Mouse (Mus musculus) forebrain, embryonic 11.5 days (tissue): ENCODE results near the gene Gata3. TPM values are rescaled to one million over a fixed set of nuclear protein-coding genes. Genes with fewer than 3 reads are reported as not detected.

Experiments used
- ATAC-seq: fragments of 200-750 bp; cut with Nextera tagmentation; replicated peaks from 2 replicates; pipeline ENCODE4 v1.8.0; 2017; ENCODE audit warnings: moderate TSS enrichment; ENCODE audit not compliant: low FRiP score
- DNase-seq: peaks from one replicate; pipeline ENCODE4 v3.0.0-alpha.2; 2017; ENCODE audit warnings: low spot score
- H3K27ac ChIP-seq: fragments of 300-500 bp; sonication (generic); 2 replicates; pipeline ENCODE4 v1.5.1; 2014; ENCODE audit warnings: low read depth, low read length
- H3K27me3 ChIP-seq: fragments of 300-500 bp; sonication (generic); 2 replicates; pipeline ENCODE4 v1.6.1; 2014; ENCODE audit warnings: mild to moderate bottlenecking, low read length, mixed read lengths; ENCODE audit not compliant: control insufficient read depth, insufficient read depth
- H3K36me3 ChIP-seq: fragments of 300-500 bp; sonication (generic); 2 replicates; pipeline ENCODE4 v1.6.1; 2014; ENCODE audit warnings: mild to moderate bottlenecking, low read length, moderate library complexity, mixed read lengths; ENCODE audit not compliant: control insufficient read depth, insufficient read depth
- H3K4me1 ChIP-seq: fragments of 300-500 bp; sonication (generic); replicated peaks from 2 replicates; pipeline ENCODE4 v1.6.1; 2014; ENCODE audit warnings: low read length, mixed read lengths; ENCODE audit not compliant: control insufficient read depth, insufficient read depth
- H3K4me2 ChIP-seq: fragments of 300-500 bp; sonication (generic); 2 replicates; pipeline ENCODE4 v1.6.1; 2014; ENCODE audit warnings: low read depth, mild to moderate bottlenecking, low read length, moderate library complexity, mixed read lengths; ENCODE audit not compliant: severe bottlenecking
- H3K4me3 ChIP-seq: fragments of 300-500 bp; sonication (generic); 2 replicates; pipeline ENCODE4 v1.5.1; 2014; ENCODE audit warnings: low read depth, low read length
- H3K9ac ChIP-seq: fragments of 300-500 bp; sonication (generic); 2 replicates; pipeline ENCODE4 v1.6.1; 2014; ENCODE audit warnings: low read length
- H3K9me3 ChIP-seq: fragments of 300-500 bp; sonication (generic); 2 replicates; pipeline ENCODE4 v1.6.1; 2016; ENCODE audit warnings: low read length, mixed read lengths; ENCODE audit not compliant: control insufficient read depth
- WGBS: fragments of 180-500 bp; shearing (Covaris S2); extraction: QIAGEN DNeasy Blood & Tissue Kit; methylation state at CpG from one replicate; pipeline ENCODE4 v1.1.7; 2014; 5-methylcytosine and 5-hydroxymethylcytosine counted together
- polyA plus RNA-seq: library from polyadenylated mRNA; unstranded; fragments of >200 nt; fragmentation: Nextera tagmentation; extraction: Ambion mirVana; gene quantifications from 2 replicates; pipeline ENCODE4 v1.2.1, GENCODE M21; 2014

The Gata3 gene
- polyA plus RNA-seq, 1 experiment from 2014 or later, result 3.4 TPM

- no peak overlapping the region for H3K27ac ChIP-seq
- no peaks in the 10 kb centered on the region for H3K36me3 ChIP-seq
- H3K9me3 ChIP-seq, result no peaks in the 10 kb centered on the region
- DNase-seq (peak; percentile 61), ATAC-seq (no peak)
- H3K4me1 ChIP-seq, result peaks cover 13% of the 10 kb centered on the region; the same call in 1 of the 2 replicates
- peak overlapping the region; percentile 42 for H3K4me3 ChIP-seq
- no peak overlapping the region for H3K9ac ChIP-seq
- under 1% methylated on average over 19 of the region's 19 CpGs for WGBS
- H3K27me3 ChIP-seq, result peaks cover 89% of the 10 kb centered on the region
- H3K4me2 ChIP-seq, result peak overlapping the region; percentile 83
Observed at GRCm38 (mm10) chr2:9877966-9878563, 11.8 kb downstream of the Gata3 start.

DNA sequence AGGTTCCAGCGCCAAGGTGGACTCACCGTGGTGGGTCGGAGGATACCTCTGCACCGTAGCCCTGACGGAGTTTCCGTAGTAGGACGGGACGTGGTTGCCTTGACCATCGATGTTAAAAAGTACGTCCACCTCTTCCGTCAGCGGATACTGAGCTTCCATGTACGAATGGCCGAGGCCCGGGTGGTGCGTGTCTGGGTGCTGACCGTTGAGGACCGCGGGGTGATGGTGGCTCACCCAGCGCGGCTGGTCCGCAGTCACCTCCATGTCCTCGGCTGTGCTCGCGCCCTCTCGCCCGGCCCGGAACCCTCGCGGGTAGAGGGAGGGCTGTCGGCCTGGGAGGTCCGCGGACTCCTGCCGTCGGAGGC lies 12.5 kb downstream of the Gata3 start:
- Histone ChIP-seq H3K9ac (no peak overlapping the region), H3K9me3 (no peaks in the 10 kb centered on the region), H3K27ac (no peak overlapping the region), H3K4me2 (peak overlapping the region; percentile 21; the same call in 1 of the 2 replicates), H3K36me3 (no peaks in the 10 kb centered on the region), H3K4me3 (peak overlapping the region; percentile 18), H3K27me3 (peaks cover 89% of the 10 kb centered on the region), H3K4me1 (peaks cover 8% of the 10 kb centered on the region; the same call in 1 of the 2 replicates)
- ATAC-seq, result no peak
- peak; percentile 72 for DNase-seq
- under 1% methylated on average over 35 of the region's 35 CpGs for WGBS

DNA sequence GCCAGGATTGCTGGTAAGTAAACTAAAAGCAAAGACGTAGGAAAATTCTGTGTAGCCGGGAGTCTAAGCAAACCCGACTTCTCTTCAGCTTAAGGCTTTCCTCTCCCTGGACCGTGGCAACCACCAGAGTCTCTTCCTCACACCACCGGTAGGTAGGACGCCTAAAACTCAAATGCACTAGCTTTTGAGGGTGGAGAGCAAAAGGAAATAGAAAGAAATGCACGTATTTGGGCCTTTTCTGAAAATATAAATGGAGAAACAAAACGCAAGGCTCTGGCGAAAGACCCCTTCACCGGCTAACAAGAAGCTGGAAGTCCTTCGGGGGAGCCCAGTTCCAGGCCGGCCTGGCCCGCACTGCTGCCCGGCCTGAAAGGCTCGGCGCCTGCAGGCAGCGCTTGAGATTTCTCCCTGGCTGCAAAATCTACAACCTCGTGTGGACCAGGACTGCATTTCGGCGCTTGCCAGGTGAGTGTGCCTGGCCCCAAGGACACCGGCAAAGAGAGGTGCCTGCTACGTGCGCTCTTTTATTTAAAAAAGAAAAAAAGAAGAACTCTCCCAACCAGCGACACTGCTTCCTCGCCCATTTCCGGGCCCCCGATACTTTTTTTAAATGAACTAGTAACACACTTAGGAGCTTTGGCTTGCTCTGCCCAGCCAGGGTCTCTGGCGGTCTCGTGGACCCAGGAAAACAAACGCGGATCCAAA lies 13.1 kb downstream of the Gata3 start:
- peak; percentile 61 for DNase-seq
- H3K4me3 ChIP-seq, result peak overlapping the region; percentile 18
- H3K27me3 ChIP-seq, result peaks cover 89% of the 10 kb centered on the region
- peak overlapping the region; percentile 21; the same call in 1 of the 2 replicates for H3K4me2 ChIP-seq
- under 1% methylated on average over 31 of the region's 31 CpGs for WGBS
- no peaks in the 10 kb centered on the region for H3K9me3 ChIP-seq
- H3K9ac ChIP-seq, result no peak overlapping the region; the same call in 1 of the 2 replicates
- peaks cover 7% of the 10 kb centered on the region; the same call in 1 of the 2 replicates for H3K4me1 ChIP-seq
- H3K36me3 ChIP-seq, result no peaks in the 10 kb centered on the region
- H3K27ac ChIP-seq, result no peak overlapping the region
- no peak for ATAC-seq

- no peak overlapping the region for H3K4me2 ChIP-seq
- no peaks in the 10 kb centered on the region for H3K36me3 ChIP-seq
- no peak overlapping the region for H3K27ac ChIP-seq
- DNase-seq, result peak; percentile 40
- no peak for ATAC-seq
- no peaks in the 10 kb centered on the region for H3K9me3 ChIP-seq
- H3K27me3 ChIP-seq, result peaks cover 88% of the 10 kb centered on the region
- peaks cover 7% of the 10 kb centered on the region; the same call in 1 of the 2 replicates for H3K4me1 ChIP-seq
- WGBS, result 6% methylated on average over 12 of the region's 12 CpGs
- H3K9ac ChIP-seq, result no peak overlapping the region
- no peak overlapping the region for H3K4me3 ChIP-seq
Observed at GRCm38 (mm10) chr2:9875676-9876357, 14.0 kb downstream of the Gata3 start.

DNA sequence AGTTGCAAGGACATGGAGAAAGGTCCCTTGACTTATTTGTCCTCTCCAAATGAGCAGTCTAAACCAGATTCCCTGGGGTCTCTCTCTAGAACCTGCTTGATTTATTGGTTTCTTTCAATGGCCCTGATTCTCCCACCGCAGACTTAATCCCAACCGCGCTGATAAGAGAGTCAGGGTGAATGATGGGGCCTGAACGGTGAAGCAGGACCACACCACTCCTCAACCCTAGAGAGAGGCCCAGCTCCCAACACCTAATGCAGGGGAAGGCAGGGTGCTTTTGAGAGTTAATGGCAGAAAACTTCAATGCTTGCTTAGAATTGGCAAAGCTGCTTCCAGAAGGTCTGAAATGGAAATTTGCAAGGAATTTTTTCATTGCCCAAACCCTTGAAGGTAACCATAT lies 14.6 kb downstream of the Gata3 start:
- WGBS, result 0% methylated on average over 4 of the region's 4 CpGs
- ATAC-seq (no peak), DNase-seq (no peak)
- H3K4me1 ChIP-seq, result peaks cover 7% of the 10 kb centered on the region; the same call in 1 of the 2 replicates
- no peak overlapping the region for H3K27ac ChIP-seq
- H3K27me3 ChIP-seq, result peaks cover 85% of the 10 kb centered on the region
- no peak overlapping the region for H3K9ac ChIP-seq
- no peak overlapping the region for H3K4me3 ChIP-seq
- H3K4me2 ChIP-seq, result no peak overlapping the region
- no peaks in the 10 kb centered on the region for H3K36me3 ChIP-seq
- no peaks in the 10 kb centered on the region for H3K9me3 ChIP-seq

- Histone ChIP-seq H3K9ac (no peak overlapping the region), H3K36me3 (no peaks in the 10 kb centered on the region), H3K27ac (no peak overlapping the region), H3K27me3 (peaks cover 81% of the 10 kb centered on the region), H3K4me2 (no peak overlapping the region), H3K4me3 (no peak overlapping the region), H3K4me1 (peaks cover 7% of the 10 kb centered on the region; the same call in 1 of the 2 replicates), H3K9me3 (no peaks in the 10 kb centered on the region)
- ATAC-seq, result no peak
- 2% methylated on average over 39 of the region's 39 CpGs for WGBS
- DNase-seq, result no peak
Observed at GRCm38 (mm10) chr2:9874467-9875219, 15.2 kb downstream of the Gata3 start.

GRCm38 (mm10) chr2:9873757-9874156 lies 16.1 kb downstream of the Gata3 start:
- peaks cover 4% of the 10 kb centered on the region; the same call in 1 of the 2 replicates for H3K4me1 ChIP-seq
- DNase-seq, result no peak
- H3K9me3 ChIP-seq, result no peaks in the 10 kb centered on the region
- H3K9ac ChIP-seq, result no peak overlapping the region
- ATAC-seq, result no peak
- 4% methylated on average over 2 of the region's 2 CpGs for WGBS
- H3K4me2 ChIP-seq, result no peak overlapping the region
- H3K36me3 ChIP-seq, result no peaks in the 10 kb centered on the region
- peaks cover 80% of the 10 kb centered on the region for H3K27me3 ChIP-seq
- no peak overlapping the region for H3K4me3 ChIP-seq
- no peak overlapping the region for H3K27ac ChIP-seq

DNA sequence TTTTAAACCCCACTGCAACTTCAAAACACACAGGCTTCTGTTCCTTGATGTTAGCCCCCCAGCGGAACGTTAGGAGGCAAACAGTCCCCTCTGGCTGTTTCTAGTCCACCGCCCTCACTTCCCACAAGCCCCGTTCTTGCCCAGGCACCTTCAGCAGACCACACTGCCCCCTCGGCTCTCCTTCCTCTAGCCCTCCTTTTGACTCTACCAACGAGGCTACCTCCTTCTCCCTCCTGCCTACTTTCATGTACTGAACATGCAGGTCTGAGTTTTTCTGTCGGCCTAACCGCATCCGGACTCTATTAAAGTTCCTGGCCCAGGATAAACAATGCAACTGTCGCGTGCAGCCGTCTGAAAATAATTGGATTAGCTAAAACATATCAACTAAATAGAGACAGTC lies 17.2 kb downstream of the Gata3 start:
- ATAC-seq (peak; percentile 49), DNase-seq (no peak)
- H3K27me3 ChIP-seq, result peaks cover 71% of the 10 kb centered on the region
- peaks cover 2% of the 10 kb centered on the region; the same call in 1 of the 2 replicates for H3K4me1 ChIP-seq
- no peaks in the 10 kb centered on the region for H3K36me3 ChIP-seq
- no peak overlapping the region for H3K27ac ChIP-seq
- under 1% methylated on average over 12 of the region's 12 CpGs for WGBS
- H3K4me2 ChIP-seq, result peak overlapping the region; percentile 15; the same call in 1 of the 2 replicates
- H3K9me3 ChIP-seq, result no peaks in the 10 kb centered on the region
- H3K4me3 ChIP-seq, result no peak overlapping the region; the same call in 1 of the 2 replicates
- no peak overlapping the region for H3K9ac ChIP-seq
